Mouse (Mus musculus) layer of hippocampus, adult 9-11 months (tissue): ENCODE measurements at regions not wholly inside any gene's neighbourhood (a gene's known extent, or its start where the extent isn't known, plus 50 kb on each side); places are given as distances from the start of the nearest gene placed in this dataset.
A peak's percentile ranks its signal among the peaks of the same experiment; 100 is the strongest.

Experiments
- DNase-seq: peaks from one replicate; pipeline ENCODE4 v3.0.0; 2022

- peak; percentile 60 for DNase-seq
Measured at GRCm38 (mm10) chr13:106525406-106526206, 411.2 kb downstream of the Ipo11 start.

- no peak for DNase-seq
Measured at GRCm38 (mm10) chr13:106514510-106515169, 422.1 kb downstream of the Ipo11 start.

- no peak for DNase-seq
Measured at GRCm38 (mm10) chr13:106513669-106514068, 423.1 kb downstream of the Ipo11 start.

- DNase-seq: no peak
Measured at GRCm38 (mm10) chr13:106510435-106510834, 426.3 kb downstream of the Ipo11 start.

GRCm38 (mm10) chr13:106501273-106501672, 435.5 kb downstream of the Ipo11 start:
- DNase-seq: no peak

- no peak for DNase-seq
Measured at GRCm38 (mm10) chr13:106471264-106471663, 465.5 kb downstream of the Ipo11 start.

- no peak for DNase-seq
Measured at GRCm38 (mm10) chr13:106454366-106454927, 482.3 kb downstream of the Ipo11 start.

GRCm38 (mm10) chr13:106432165-106432564, 504.6 kb downstream of the Ipo11 start:
- no peak for DNase-seq

GRCm38 (mm10) chr13:106406608-106407038, 530.1 kb downstream of the Ipo11 start:
- DNase-seq: peak; percentile 69

- no peak for DNase-seq
Measured at GRCm38 (mm10) chr13:106392642-106393041, 544.1 kb downstream of the Ipo11 start.

GRCm38 (mm10) chr13:106388634-106389033, 548.1 kb downstream of the Ipo11 start:
- no peak for DNase-seq

GRCm38 (mm10) chr13:106367589-106367988, 569.2 kb downstream of the Ipo11 start:
- no peak for DNase-seq

- DNase-seq: no peak
Measured at GRCm38 (mm10) chr13:106352614-106353409, 583.9 kb downstream of the Ipo11 start.

- DNase-seq: no peak
Measured at GRCm38 (mm10) chr13:106332025-106332424, 604.7 kb downstream of the Ipo11 start.

- DNase-seq: no peak
Measured at GRCm38 (mm10) chr13:106318980-106319379, 617.8 kb downstream of the Ipo11 start.

- no peak for DNase-seq
Measured at GRCm38 (mm10) chr13:106318476-106318875, 618.3 kb downstream of the Ipo11 start.

- DNase-seq: no peak
Measured at GRCm38 (mm10) chr13:106317300-106317699, 619.5 kb downstream of the Ipo11 start.

- DNase-seq: no peak
Measured at GRCm38 (mm10) chr13:106281181-106281580, 655.6 kb downstream of the Ipo11 start.

- DNase-seq: no peak
Measured at GRCm38 (mm10) chr13:106259874-106260273, 676.9 kb downstream of the Ipo11 start.
